Mouse (Mus musculus) urinary bladder, postnatal 36 days (tissue): ENCODE results near the gene Nsfl1c.

ENCODE experiments used
- DNase-seq, 2 experiments: peaks; one replicate each; pipeline ENCODE4 v3.0.0; 2022; ENCODE audit warnings: low spot score in 2 of 2, mixed read lengths in 1 of 2

Nsfl1c gene

GRCm38 (mm10) chr2:151543063-151543895, 49.3 kb downstream of the Nsfl1c start:
- DNase-seq: peak in 1 of 2 experiments; percentile 26

GRCm38 (mm10) chr2:151544673-151545072, 50.7 kb downstream of the Nsfl1c start:
- no peak for DNase-seq

GRCm38 (mm10) chr2:151546571-151546970, 52.6 kb downstream of the Nsfl1c start:
- DNase-seq: no peak

GRCm38 (mm10) chr2:151549615-151550121, 55.7 kb downstream of the Nsfl1c start:
- no peak for DNase-seq
